Mouse (Mus musculus): ENCODE data around the gene Mast4. TPM values are rescaled to one million over a fixed set of nuclear protein-coding genes. Genes with fewer than 3 reads are reported as not detected.

Gene Mast4
- polyA plus RNA-seq, 1 experiment from 2014 or later = 18.9 TPM

GRCm38 (mm10) chr13:102761410-102761809 is 572.9 kb downstream of the Mast4 start:
- WGBS = 60% methylated on average over 9 of the region's 9 CpGs
- ATAC-seq (ENCODE audit: insufficient number of reproducible peaks, low FRiP score, low TSS enrichment, low read depth) (no peak), DNase-seq (ENCODE audit: low spot score) (no peak)
- H3K27me3 ChIP-seq (ENCODE audit: control insufficient read depth, insufficient read depth, low read length) = no peaks in the 10 kb centered on the region
- no peak overlapping the region for H3K4me3 ChIP-seq (ENCODE audit: low read depth, low read length)
- H3K36me3 ChIP-seq (ENCODE audit: control insufficient read depth, insufficient read depth, low read length) = peaks cover 3% of the 10 kb centered on the region; the same call in 1 of the 2 replicates
- H3K27ac ChIP-seq (replicated peaks; ENCODE audit: low read depth, low read length) = no peak overlapping the region
- H3K4me1 ChIP-seq (ENCODE audit: control insufficient read depth, insufficient read depth, low read length) = no peaks in the 10 kb centered on the region
- H3K9me3 ChIP-seq (ENCODE audit: control insufficient read depth, low read length) = no peaks in the 10 kb centered on the region
- no peak overlapping the region for H3K4me2 ChIP-seq (ENCODE audit: low read depth, severe bottlenecking)
- H3K9ac ChIP-seq (ENCODE audit: low read length) = no peak overlapping the region

GRCm38 (mm10) chr13:102758021-102758420 is 576.3 kb downstream of the Mast4 start:
- H3K9me3 ChIP-seq (ENCODE audit: control insufficient read depth, low read length) = no peaks in the 10 kb centered on the region
- no peak overlapping the region for H3K27ac ChIP-seq (replicated peaks; ENCODE audit: low read depth, low read length)
- H3K4me2 ChIP-seq (ENCODE audit: low read depth, severe bottlenecking) = no peak overlapping the region
- ATAC-seq (ENCODE audit: insufficient number of reproducible peaks, low FRiP score, low TSS enrichment, low read depth) (no peak), DNase-seq (ENCODE audit: low spot score) (no peak)
- WGBS = 90% methylated on average over 6 of the region's 6 CpGs
- H3K36me3 ChIP-seq (ENCODE audit: control insufficient read depth, insufficient read depth, low read length) = peaks cover 3% of the 10 kb centered on the region; the same call in 1 of the 2 replicates
- H3K4me1 ChIP-seq (ENCODE audit: control insufficient read depth, insufficient read depth, low read length) = no peaks in the 10 kb centered on the region
- no peak overlapping the region for H3K4me3 ChIP-seq (ENCODE audit: low read depth, low read length)
- H3K27me3 ChIP-seq (ENCODE audit: control insufficient read depth, insufficient read depth, low read length) = no peaks in the 10 kb centered on the region
- H3K9ac ChIP-seq (ENCODE audit: low read length) = no peak overlapping the region

GRCm38 (mm10) chr13:102756071-102756470 is 578.2 kb downstream of the Mast4 start:
- no peaks in the 10 kb centered on the region for H3K27me3 ChIP-seq (ENCODE audit: control insufficient read depth, insufficient read depth, low read length)
- no peak overlapping the region for H3K27ac ChIP-seq (replicated peaks; ENCODE audit: low read depth, low read length)
- no peaks in the 10 kb centered on the region for H3K9me3 ChIP-seq (ENCODE audit: control insufficient read depth, low read length)
- WGBS = 90% methylated on average over 8 of the region's 8 CpGs
- DNase-seq (ENCODE audit: low spot score) (no peak), ATAC-seq (ENCODE audit: insufficient number of reproducible peaks, low FRiP score, low TSS enrichment, low read depth) (no peak)
- no peak overlapping the region for H3K9ac ChIP-seq (ENCODE audit: low read length)
- H3K4me2 ChIP-seq (ENCODE audit: low read depth, severe bottlenecking) = no peak overlapping the region
- H3K4me1 ChIP-seq (ENCODE audit: control insufficient read depth, insufficient read depth, low read length) = no peaks in the 10 kb centered on the region
- no peak overlapping the region for H3K4me3 ChIP-seq (ENCODE audit: low read depth, low read length)
- peaks cover 3% of the 10 kb centered on the region; the same call in 1 of the 2 replicates for H3K36me3 ChIP-seq (ENCODE audit: control insufficient read depth, insufficient read depth, low read length)

DNA sequence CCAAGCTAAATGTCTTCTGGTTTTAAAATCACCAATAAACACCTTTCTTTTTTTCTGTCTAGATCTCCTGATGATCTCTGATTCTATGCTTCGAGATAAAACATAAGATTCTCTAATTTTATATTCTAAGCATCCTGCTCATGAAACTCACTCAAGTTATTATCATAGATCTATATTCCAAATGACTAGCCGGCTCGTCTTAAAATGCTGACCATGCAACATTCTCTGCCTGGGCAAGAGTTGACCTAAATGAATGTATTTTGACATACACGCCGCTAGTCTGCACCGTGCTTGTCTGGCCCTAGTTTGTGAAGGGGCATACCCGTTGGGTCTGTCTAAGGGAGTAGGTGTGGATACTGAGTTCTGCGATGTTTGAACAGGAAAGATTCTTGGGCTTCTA is 579.2 kb downstream of the Mast4 start:
- Histone ChIP-seq H3K27ac (replicated peaks; ENCODE audit: low read depth, low read length) (no peak overlapping the region), H3K9ac (ENCODE audit: low read length) (no peak overlapping the region), H3K4me1 (ENCODE audit: control insufficient read depth, insufficient read depth, low read length) (no peaks in the 10 kb centered on the region), H3K36me3 (ENCODE audit: control insufficient read depth, insufficient read depth, low read length) (peaks cover 3% of the 10 kb centered on the region; the same call in 1 of the 2 replicates), H3K9me3 (ENCODE audit: control insufficient read depth, low read length) (no peaks in the 10 kb centered on the region), H3K4me3 (ENCODE audit: low read depth, low read length) (no peak overlapping the region), H3K4me2 (ENCODE audit: low read depth, severe bottlenecking) (no peak overlapping the region), H3K27me3 (ENCODE audit: control insufficient read depth, insufficient read depth, low read length) (no peaks in the 10 kb centered on the region)
- DNase-seq (ENCODE audit: low spot score) = no peak
- WGBS = 95% methylated on average over 8 of the region's 8 CpGs
- no peak for ATAC-seq (ENCODE audit: insufficient number of reproducible peaks, low FRiP score, low TSS enrichment, low read depth)

DNA sequence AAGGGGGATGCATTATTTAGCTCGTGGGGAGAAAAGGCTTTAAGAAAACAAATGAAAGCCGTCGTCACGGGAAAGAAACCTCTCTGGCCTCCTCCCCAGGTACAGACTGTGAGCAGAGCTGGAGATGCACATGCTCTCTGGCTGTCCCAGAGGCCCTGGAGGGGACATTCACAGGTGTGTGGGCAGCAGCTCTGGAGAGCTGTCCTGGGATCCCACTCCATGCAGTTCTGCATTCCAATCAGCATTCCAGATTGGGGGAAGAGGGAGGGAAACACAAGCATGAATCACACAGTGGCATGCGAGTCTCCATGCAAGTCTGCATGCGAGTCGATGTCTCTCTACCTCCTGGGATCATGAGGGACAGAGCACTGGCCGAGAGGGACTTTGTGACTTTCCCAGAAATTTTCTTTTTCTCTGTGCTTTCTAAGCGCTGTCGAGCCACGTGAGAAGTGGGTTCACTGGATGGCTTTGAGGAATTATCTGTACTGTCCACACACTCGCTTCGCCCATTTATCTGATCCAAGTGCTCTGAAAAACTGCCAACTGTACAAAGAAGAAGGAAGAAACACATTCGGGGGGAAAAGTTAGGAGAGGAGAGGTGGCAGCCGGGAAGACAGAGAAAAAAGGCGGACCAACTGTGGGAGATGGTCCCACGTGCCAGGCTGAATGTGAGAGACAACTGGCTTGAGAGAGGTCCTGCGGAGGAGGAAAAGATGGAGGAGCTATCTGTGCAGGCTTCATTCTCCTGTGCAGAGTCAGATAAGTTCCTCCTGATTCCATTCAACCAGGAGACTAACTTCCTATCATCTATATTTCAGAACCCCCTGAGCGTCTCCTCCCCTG is 580.4 kb downstream of the Mast4 start:
- no peak overlapping the region for H3K4me2 ChIP-seq (ENCODE audit: low read depth, severe bottlenecking)
- whole genome bisulfite sequencing = 89% methylated on average over 19 of the region's 19 CpGs
- peaks cover 5% of the 10 kb centered on the region; the same call in 1 of the 2 replicates for H3K36me3 ChIP-seq (ENCODE audit: control insufficient read depth, insufficient read depth, low read length)
- no peak overlapping the region for H3K9ac ChIP-seq (ENCODE audit: low read length)
- no peak overlapping the region for H3K4me3 ChIP-seq (ENCODE audit: low read depth, low read length)
- no peaks in the 10 kb centered on the region for H3K4me1 ChIP-seq (ENCODE audit: control insufficient read depth, insufficient read depth, low read length)
- H3K27me3 ChIP-seq (ENCODE audit: control insufficient read depth, insufficient read depth, low read length) = no peaks in the 10 kb centered on the region
- H3K9me3 ChIP-seq (ENCODE audit: control insufficient read depth, low read length) = no peaks in the 10 kb centered on the region
- H3K27ac ChIP-seq (replicated peaks; ENCODE audit: low read depth, low read length) = no peak overlapping the region
- ATAC-seq (ENCODE audit: insufficient number of reproducible peaks, low FRiP score, low TSS enrichment, low read depth) (no peak), DNase-seq (ENCODE audit: low spot score) (no peak)

DNA sequence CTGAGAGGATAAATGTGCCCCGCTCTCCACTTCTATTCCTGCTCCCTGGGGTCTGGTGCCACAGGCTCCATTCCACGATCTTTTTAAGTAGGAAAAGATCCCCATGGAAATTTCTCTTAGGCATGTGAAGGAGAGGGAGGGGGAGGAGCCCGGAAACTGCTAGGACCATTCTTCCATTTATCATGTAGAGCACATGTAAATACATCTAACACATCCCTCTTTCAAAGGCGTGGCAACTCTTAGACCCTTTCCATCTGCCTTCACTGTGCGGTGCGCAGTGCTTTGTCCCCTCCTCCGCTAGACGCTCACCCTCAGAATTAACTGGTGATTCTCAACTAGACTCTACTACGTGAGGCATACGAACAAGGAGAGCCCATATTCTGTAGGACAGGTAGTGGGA is 584.4 kb downstream of the Mast4 start:
- H3K27me3 ChIP-seq (ENCODE audit: control insufficient read depth, insufficient read depth, low read length) = no peaks in the 10 kb centered on the region
- H3K9ac ChIP-seq (ENCODE audit: low read length) = no peak overlapping the region
- no peak for ATAC-seq (ENCODE audit: insufficient number of reproducible peaks, low FRiP score, low TSS enrichment, low read depth)
- H3K4me3 ChIP-seq (ENCODE audit: low read depth, low read length) = no peak overlapping the region
- no peak overlapping the region for H3K27ac ChIP-seq (replicated peaks; ENCODE audit: low read depth, low read length)
- 94% methylated on average over 10 of the region's 10 CpGs for WGBS
- H3K4me1 ChIP-seq (ENCODE audit: control insufficient read depth, insufficient read depth, low read length) = no peaks in the 10 kb centered on the region
- 0 out of 2 replicates have a peak, but pooled peaks cover 2% of the 10 kb centered on the region for H3K36me3 ChIP-seq (ENCODE audit: control insufficient read depth, insufficient read depth, low read length)
- H3K4me2 ChIP-seq (ENCODE audit: low read depth, severe bottlenecking) = no peak overlapping the region
- no peak for DNase-seq (ENCODE audit: low spot score)
- H3K9me3 ChIP-seq (ENCODE audit: control insufficient read depth, low read length) = no peaks in the 10 kb centered on the region

DNA sequence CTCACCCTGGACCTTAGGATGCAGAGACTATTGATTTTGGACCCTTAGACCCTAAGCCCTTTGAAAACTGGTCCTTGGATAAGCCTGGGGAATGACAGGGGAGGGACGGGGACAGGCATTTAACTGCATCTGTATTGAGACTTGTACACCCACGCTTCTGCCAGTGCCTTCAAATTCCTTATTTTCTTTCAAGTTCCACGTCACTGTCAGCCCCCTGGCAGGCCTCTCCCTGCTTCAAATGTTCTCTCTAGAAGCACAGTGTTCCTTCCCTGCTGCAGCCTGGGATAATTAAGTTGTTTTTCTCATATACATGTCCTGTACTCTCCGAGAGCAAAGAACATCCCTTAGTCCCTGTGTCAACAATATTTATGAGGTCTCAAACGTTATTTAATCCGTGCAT is 585.1 kb downstream of the Mast4 start:
- H3K4me1 ChIP-seq (ENCODE audit: control insufficient read depth, insufficient read depth, low read length) = no peaks in the 10 kb centered on the region
- 0 out of 2 replicates have a peak, but pooled peaks cover 2% of the 10 kb centered on the region for H3K36me3 ChIP-seq (ENCODE audit: control insufficient read depth, insufficient read depth, low read length)
- no peak overlapping the region for H3K4me2 ChIP-seq (ENCODE audit: low read depth, severe bottlenecking)
- no peak overlapping the region for H3K4me3 ChIP-seq (ENCODE audit: low read depth, low read length)
- no peak overlapping the region for H3K9ac ChIP-seq (ENCODE audit: low read length)
- H3K9me3 ChIP-seq (ENCODE audit: control insufficient read depth, low read length) = no peaks in the 10 kb centered on the region
- DNase-seq (ENCODE audit: low spot score) (no peak), ATAC-seq (ENCODE audit: insufficient number of reproducible peaks, low FRiP score, low TSS enrichment, low read depth) (no peak)
- 74% methylated on average over 6 of the region's 6 CpGs for WGBS
- no peak overlapping the region for H3K27ac ChIP-seq (replicated peaks; ENCODE audit: low read depth, low read length)
- H3K27me3 ChIP-seq (ENCODE audit: control insufficient read depth, insufficient read depth, low read length) = no peaks in the 10 kb centered on the region

DNA sequence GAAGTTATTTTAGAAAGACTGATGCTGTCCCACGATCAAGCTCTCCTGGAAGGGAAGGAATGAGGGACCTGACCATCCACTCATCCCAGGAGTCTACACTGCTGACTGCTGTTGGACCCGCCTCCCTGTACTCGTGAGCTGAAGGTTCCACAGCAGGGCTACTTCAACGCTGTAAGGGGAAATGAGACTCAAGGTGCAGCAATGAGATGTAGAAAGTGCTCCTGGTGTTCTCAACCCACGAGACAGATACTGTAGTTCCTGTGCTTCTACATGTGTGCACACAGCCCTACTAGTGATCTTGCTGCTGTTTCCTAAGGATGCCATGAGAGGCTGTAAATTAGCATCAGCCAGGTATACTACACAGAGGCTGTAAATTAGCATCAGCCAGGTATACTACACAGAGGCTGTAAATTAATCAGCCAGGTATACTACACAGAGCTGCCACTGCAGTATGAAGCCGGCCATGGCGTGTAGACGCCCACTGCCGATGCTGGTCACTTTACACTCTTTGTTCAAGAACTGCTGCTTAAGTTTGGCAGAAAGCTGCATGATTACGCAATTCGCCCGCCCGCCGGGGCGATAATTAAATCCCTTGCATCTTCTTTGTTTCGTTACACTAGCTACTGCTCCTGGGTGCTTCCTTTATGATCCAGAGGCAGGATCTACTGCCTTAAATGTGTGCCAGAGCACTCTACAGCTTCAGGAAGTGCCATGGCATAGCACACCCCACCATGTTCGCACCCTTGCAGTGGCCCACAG is 587.3 kb downstream of the Mast4 start:
- no peak for ATAC-seq (ENCODE audit: insufficient number of reproducible peaks, low FRiP score, low TSS enrichment, low read depth)
- WGBS = 85% methylated on average over 17 of the region's 17 CpGs
- no peaks in the 10 kb centered on the region for H3K9me3 ChIP-seq (ENCODE audit: control insufficient read depth, low read length)

More for the DNA sequence above, 587.3 kb downstream of the Mast4 start:
- no peak overlapping the region for H3K4me2 ChIP-seq (ENCODE audit: low read depth, severe bottlenecking)
- no peak overlapping the region for H3K27ac ChIP-seq (replicated peaks; ENCODE audit: low read depth, low read length)
- no peaks in the 10 kb centered on the region for H3K4me1 ChIP-seq (ENCODE audit: control insufficient read depth, insufficient read depth, low read length)
- H3K27me3 ChIP-seq (ENCODE audit: control insufficient read depth, insufficient read depth, low read length) = no peaks in the 10 kb centered on the region
- no peak overlapping the region for H3K9ac ChIP-seq (ENCODE audit: low read length)
- H3K4me3 ChIP-seq (ENCODE audit: low read depth, low read length) = no peak overlapping the region
- H3K36me3 ChIP-seq (ENCODE audit: control insufficient read depth, insufficient read depth, low read length) = 0 out of 2 replicates have a peak, but pooled peaks cover 2% of the 10 kb centered on the region
- no peak for DNase-seq (ENCODE audit: low spot score)
